Mouse (Mus musculus) right cerebral cortex, adult 18-20 months (tissue): ENCODE results near the gene Adgrf2.

ENCODE experiments used
- DNase-seq: peaks from one replicate; pipeline ENCODE4 v3.0.0; 2022; ENCODE audit warnings: mixed read lengths

Gene Adgrf2

GRCm38 (mm10) chr17:42741801-42742217 is at the start of gene Adgrf2:
Adgrf2 (minus strand) TSS chr17:42742179.
- no peak for DNase-seq

- DNase-seq = no peak
Observed at GRCm38 (mm10) chr17:42790787-42791186, 48.8 kb upstream of the Adgrf2 start.

- DNase-seq = no peak
Observed at GRCm38 (mm10) chr17:42789723-42790122, 47.7 kb upstream of the Adgrf2 start.

GRCm38 (mm10) chr17:42788686-42789453 is 46.9 kb upstream of the Adgrf2 start:
- no peak for DNase-seq

- DNase-seq = peak; percentile 76
Observed at GRCm38 (mm10) chr17:42782156-42782757, 40.3 kb upstream of the Adgrf2 start.

- no peak for DNase-seq
Observed at GRCm38 (mm10) chr17:42753791-42754190, 11.8 kb upstream of the Adgrf2 start.

- DNase-seq = no peak
Observed at GRCm38 (mm10) chr17:42752173-42752572, 10.2 kb upstream of the Adgrf2 start.

GRCm38 (mm10) chr17:42745657-42746420 is 3.9 kb upstream of the Adgrf2 start:
- DNase-seq = no peak

- DNase-seq = peak; percentile 30
Observed at GRCm38 (mm10) chr17:42742823-42743222, 844 bp upstream of the Adgrf2 start.

- no peak for DNase-seq
Observed at GRCm38 (mm10) chr17:42738794-42739193, 3.2 kb downstream of the Adgrf2 start.

- DNase-seq = no peak
Observed at GRCm38 (mm10) chr17:42717161-42717560, 24.8 kb downstream of the Adgrf2 start.

- no peak for DNase-seq
Observed at GRCm38 (mm10) chr17:42714991-42715390, 27.0 kb downstream of the Adgrf2 start.

GRCm38 (mm10) chr17:42710717-42711116 is 31.3 kb downstream of the Adgrf2 start:
- peak; percentile 67 for DNase-seq

- DNase-seq = no peak
Observed at GRCm38 (mm10) chr17:42705611-42706010, 36.4 kb downstream of the Adgrf2 start.

- DNase-seq = no peak
Observed at GRCm38 (mm10) chr17:42702198-42702597, 39.8 kb downstream of the Adgrf2 start.

GRCm38 (mm10) chr17:42694730-42695129 is 47.2 kb downstream of the Adgrf2 start:
- peak; percentile 62 for DNase-seq

GRCm38 (mm10) chr17:42692136-42692535 is 49.8 kb downstream of the Adgrf2 start, which contains the start of gene Adgrf4:
Adgrf4 (minus strand) TSS chr17:42692284.
- peak; percentile 48 for DNase-seq

- DNase-seq = no peak
Observed at GRCm38 (mm10) chr17:42690531-42690930, 51.4 kb downstream of the Adgrf2 start.
